ENCODE assay signal across 8 mouse cellular contexts in genomic region chr1:153703445-153703991, GRCm38 (mm10). TPM values are rescaled to one million over a fixed set of nuclear protein-coding genes. Genes with fewer than 3 reads are reported as not detected.
DNase-seq lines count a peak whose midpoint lies in the region; ATAC-seq and TF ChIP-seq lines count a peak whose summit lies in the region.

No protein-coding gene starts in this region.

- H3K9me3 ChIP-seq in embryonic facial prominence, embryonic 14.5 days (ENCODE audit: control insufficient read depth, low read length), result no peaks in the 10 kb centered on the region
- no peaks in the 10 kb centered on the region for H3K9me3 ChIP-seq in hindbrain, embryonic 13.5 days
- no peaks in the 10 kb centered on the region for H3K9me3 ChIP-seq in midbrain, embryonic 13.5 days
- H3K9me3 ChIP-seq in liver, postnatal 0 days (ENCODE audit: low read length), result 0 out of 2 replicates have a peak, but pooled peaks cover 3% of the 10 kb centered on the region
- no peaks in the 10 kb centered on the region for H3K9me3 ChIP-seq in kidney, embryonic 16.5 days (ENCODE audit: low read length)
- H3K9me3 ChIP-seq in lung, postnatal 0 days (ENCODE audit: low read length), result no peaks in the 10 kb centered on the region

- 6% methylated on average over 12 of the region's 12 CpGs for WGBS in embryonic facial prominence, embryonic 14.5 days
- WGBS in hindbrain, embryonic 13.5 days, result 6% methylated on average over 12 of the region's 12 CpGs
- under 1% methylated on average over 11 of the region's 12 CpGs for WGBS in midbrain, embryonic 13.5 days
- 30% methylated on average over 12 of the region's 12 CpGs for WGBS in liver, postnatal 0 days (ENCODE audit: insufficient replicate concordance)
- WGBS in kidney, embryonic 16.5 days, result 26% methylated on average over 12 of the region's 12 CpGs
- 12% methylated on average over 12 of the region's 12 CpGs for WGBS in lung, postnatal 0 days

- no peak for TF ChIP-seq EP300 in liver, postnatal 0 days (IDR thresholded peaks at IDR 0.05; ENCODE audit: low read depth)
- no peak for TF ChIP-seq EP300 in lung, postnatal 0 days (IDR thresholded peaks at IDR 0.05)

- H3K27me3 ChIP-seq in embryonic facial prominence, embryonic 14.5 days (replicated peaks; ENCODE audit: control insufficient read depth, insufficient read depth, low read length), result no peaks in the 10 kb centered on the region
- H3K27me3 ChIP-seq in hindbrain, embryonic 13.5 days, result no peaks in the 10 kb centered on the region
- H3K27me3 ChIP-seq in midbrain, embryonic 13.5 days, result no peaks in the 10 kb centered on the region
- no peaks in the 10 kb centered on the region for H3K27me3 ChIP-seq in liver, postnatal 0 days (ENCODE audit: insufficient read depth, low read length)
- H3K27me3 ChIP-seq in kidney, embryonic 16.5 days (ENCODE audit: insufficient read depth, low read length), result no peaks in the 10 kb centered on the region
- no peaks in the 10 kb centered on the region for H3K27me3 ChIP-seq in lung, postnatal 0 days (replicated peaks; ENCODE audit: insufficient read depth, low read length)

- H3K4me3 ChIP-seq in left cerebral cortex, adult 2 months, result no peak overlapping the region
- no peak overlapping the region for H3K4me3 ChIP-seq in embryonic facial prominence, embryonic 14.5 days (ENCODE audit: low read depth, low read length)
- no peak overlapping the region for H3K4me3 ChIP-seq in hindbrain, embryonic 13.5 days
- H3K4me3 ChIP-seq in midbrain, embryonic 13.5 days (replicated peaks), result no peak overlapping the region
- H3K4me3 ChIP-seq in liver, postnatal 0 days (ENCODE audit: low read depth, low read length), result no peak overlapping the region
- H3K4me3 ChIP-seq in kidney, embryonic 16.5 days (ENCODE audit: low read length), result no peak overlapping the region
- no peak overlapping the region for H3K4me3 ChIP-seq in lung, postnatal 0 days (ENCODE audit: low read depth, low read length)

- no peaks in the 10 kb centered on the region for H3K36me3 ChIP-seq in embryonic facial prominence, embryonic 14.5 days (ENCODE audit: control insufficient read depth, insufficient read depth, low read length)
- H3K36me3 ChIP-seq in hindbrain, embryonic 13.5 days, result no peaks in the 10 kb centered on the region
- no peaks in the 10 kb centered on the region for H3K36me3 ChIP-seq in midbrain, embryonic 13.5 days
- no peaks in the 10 kb centered on the region for H3K36me3 ChIP-seq in liver, postnatal 0 days (replicated peaks; ENCODE audit: insufficient read depth, low read length)
- H3K36me3 ChIP-seq in kidney, embryonic 16.5 days (ENCODE audit: insufficient read depth, low read length), result no peaks in the 10 kb centered on the region
- no peaks in the 10 kb centered on the region for H3K36me3 ChIP-seq in lung, postnatal 0 days (ENCODE audit: insufficient read depth, low read length)

- DNase-seq in left cerebral cortex, postnatal 14 days (ENCODE audit: low spot score in 2 of 2), result peak; percentile 46 to 71
- no peak for DNase-seq in left cerebral cortex, adult 2 months (ENCODE audit: extremely low spot score in 1 of 2, low spot score in 2 of 2)
- peak; percentile 89 for DNase-seq in embryonic facial prominence, embryonic 14.5 days (ENCODE audit: low spot score)
- DNase-seq in liver, postnatal 0 days, result no peak
- no peak for DNase-seq in lung, postnatal 0 days (ENCODE audit: low spot score)

- TF ChIP-seq CTCF in left cerebral cortex, adult 2 months (IDR thresholded peaks at IDR 0.05), result no peak
- TF ChIP-seq CTCF in liver, postnatal 0 days (IDR thresholded peaks at IDR 0.05; ENCODE audit: low read depth), result no peak
- TF ChIP-seq CTCF in lung, postnatal 0 days (IDR thresholded peaks at IDR 0.05), result no peak

- intact Hi-C loops in left cerebral cortex, postnatal 14 days (cut with DNase I), result no loop called here
- intact Hi-C loops in left cerebral cortex, adult 2 months (cut with DNase I), result no loop called here

- no peak overlapping the region for H3K27ac ChIP-seq in left cerebral cortex, adult 2 months
- H3K27ac ChIP-seq in embryonic facial prominence, embryonic 14.5 days (replicated peaks; ENCODE audit: low read depth, low read length), result no peak overlapping the region
- H3K27ac ChIP-seq in hindbrain, embryonic 13.5 days, result peak overlapping the region; percentile 60
- peak overlapping the region; percentile 82 for H3K27ac ChIP-seq in midbrain, embryonic 13.5 days
- H3K27ac ChIP-seq in liver, postnatal 0 days (ENCODE audit: low read depth), result no peak overlapping the region
- H3K27ac ChIP-seq in kidney, embryonic 16.5 days (ENCODE audit: low read length), result no peak overlapping the region
- H3K27ac ChIP-seq in lung, postnatal 0 days (ENCODE audit: low read length), result no peak overlapping the region

- no peak overlapping the region for H3K9ac ChIP-seq in embryonic facial prominence, embryonic 14.5 days (ENCODE audit: low read depth, low read length)
- H3K9ac ChIP-seq in hindbrain, embryonic 13.5 days, result no peak overlapping the region; the same call in 1 of the 2 replicates
- 0 out of 2 replicates have a peak overlapping the region, but pooled peaks have one; percentile 25 for H3K9ac ChIP-seq in midbrain, embryonic 13.5 days (replicated peaks)
- no peak overlapping the region for H3K9ac ChIP-seq in liver, postnatal 0 days (replicated peaks)
- H3K9ac ChIP-seq in kidney, embryonic 16.5 days (replicated peaks; ENCODE audit: low read length), result no peak overlapping the region
- H3K9ac ChIP-seq in lung, postnatal 0 days (replicated peaks; ENCODE audit: low read depth), result no peak overlapping the region

- peaks cover 45% of the 10 kb centered on the region for H3K4me1 ChIP-seq in embryonic facial prominence, embryonic 14.5 days (ENCODE audit: control insufficient read depth, insufficient read depth, low read length)
- H3K4me1 ChIP-seq in hindbrain, embryonic 13.5 days (replicated peaks), result peaks cover 35% of the 10 kb centered on the region
- peaks cover 39% of the 10 kb centered on the region for H3K4me1 ChIP-seq in midbrain, embryonic 13.5 days (replicated peaks)
- peaks cover 12% of the 10 kb centered on the region for H3K4me1 ChIP-seq in liver, postnatal 0 days (ENCODE audit: insufficient read depth)
- peaks cover 19% of the 10 kb centered on the region for H3K4me1 ChIP-seq in kidney, embryonic 16.5 days (ENCODE audit: insufficient read depth, low read length)
- 0 out of 2 replicates have a peak, but pooled peaks cover 3% of the 10 kb centered on the region for H3K4me1 ChIP-seq in lung, postnatal 0 days (ENCODE audit: insufficient read depth, low read depth, low read length)

- peak; percentile 80 for ATAC-seq in embryonic facial prominence, embryonic 14.5 days (ENCODE audit: low read depth)
- ATAC-seq in hindbrain, embryonic 13.5 days (ENCODE audit: low FRiP score), result peak; percentile 74
- peak; percentile 86 for ATAC-seq in midbrain, embryonic 13.5 days
- ATAC-seq in liver, postnatal 0 days, result no peak
- no peak for ATAC-seq in kidney, embryonic 16.5 days (ENCODE audit: low FRiP score, low TSS enrichment)
- no peak for ATAC-seq in lung, postnatal 0 days

- H3K4me2 ChIP-seq in embryonic facial prominence, embryonic 14.5 days (ENCODE audit: low read depth, low read length), result peak overlapping the region; percentile 7; the same call in 1 of the 2 replicates
- peak overlapping the region; percentile 14; the same call in 1 of the 2 replicates for H3K4me2 ChIP-seq in hindbrain, embryonic 13.5 days
- H3K4me2 ChIP-seq in midbrain, embryonic 13.5 days (replicated peaks), result peak overlapping the region; percentile 34
- no peak overlapping the region for H3K4me2 ChIP-seq in liver, postnatal 0 days (ENCODE audit: low read depth, low read length)
- no peak overlapping the region for H3K4me2 ChIP-seq in kidney, embryonic 16.5 days (replicated peaks; ENCODE audit: low read depth, low read length)
- no peak overlapping the region for H3K4me2 ChIP-seq in lung, postnatal 0 days (replicated peaks; ENCODE audit: low read depth, low read length)

RNA-seq across cellular contexts. Expression of gene Rgs16, which starts 36.6 kb away (rescaled TPM):
- total RNA-seq in left cerebral cortex, postnatal 14 days (2021), result 1 to 10 TPM; 6.6 to 6.8 TPM
- total RNA-seq in left cerebral cortex, adult 2 months (2021), result 10 to 100 TPM in 1 of 2 experiments, 1 to 10 TPM in 1; 8.9 to 11.0 TPM
- 7.6 and 9.3 TPM in 2 replicates for polyA plus RNA-seq in embryonic facial prominence, embryonic 14.5 days (2014; fragmentation: Nextera tagmentation; extraction: Ambion mirVana)
- polyA plus RNA-seq in hindbrain, embryonic 13.5 days (2015; fragmentation: Nextera tagmentation; extraction: Ambion mirVana), result 21.2 and 26.0 TPM in 2 replicates
- 34.5 and 34.6 TPM in 2 replicates for polyA plus RNA-seq in midbrain, embryonic 13.5 days (2015; fragmentation: Nextera tagmentation; extraction: Ambion mirVana)
- 15.8 and 22.9 TPM in 2 replicates for polyA plus RNA-seq in liver, postnatal 0 days (2015; fragmentation: Nextera tagmentation; extraction: Ambion mirVana)
- 4.5 and 5.0 TPM in 2 replicates for polyA plus RNA-seq in kidney, embryonic 16.5 days (2015; fragmentation: Nextera tagmentation; extraction: Ambion mirVana)
- 3.8 and 8.4 TPM in 2 replicates for polyA plus RNA-seq in lung, postnatal 0 days (2015; fragmentation: Nextera tagmentation; extraction: Ambion mirVana)

RNA-seq across cellular contexts. Expression of gene Rnasel, which starts 45.7 kb away (rescaled TPM):
- 1 to 10 TPM; 7.6 to 8.3 TPM for total RNA-seq in left cerebral cortex, postnatal 14 days (2021)
- total RNA-seq in left cerebral cortex, adult 2 months (2021), result 10 to 100 TPM; 10.9 to 12.5 TPM
- 12.6 and 13.1 TPM in 2 replicates for polyA plus RNA-seq in embryonic facial prominence, embryonic 14.5 days (2014; fragmentation: Nextera tagmentation; extraction: Ambion mirVana)
- polyA plus RNA-seq in hindbrain, embryonic 13.5 days (2015; fragmentation: Nextera tagmentation; extraction: Ambion mirVana), result 53.7 and 53.8 TPM in 2 replicates
- polyA plus RNA-seq in midbrain, embryonic 13.5 days (2015; fragmentation: Nextera tagmentation; extraction: Ambion mirVana), result 57.3 and 62.8 TPM in 2 replicates
- 13.9 and 15.7 TPM in 2 replicates for polyA plus RNA-seq in liver, postnatal 0 days (2015; fragmentation: Nextera tagmentation; extraction: Ambion mirVana)
- polyA plus RNA-seq in kidney, embryonic 16.5 days (2015; fragmentation: Nextera tagmentation; extraction: Ambion mirVana), result 10.7 and 12.4 TPM in 2 replicates
- polyA plus RNA-seq in lung, postnatal 0 days (2015; fragmentation: Nextera tagmentation; extraction: Ambion mirVana), result 13.1 and 16.6 TPM in 2 replicates

RNA-seq across cellular contexts. Expression of gene Rgs8, which starts 50.7 kb away (rescaled TPM):
- 10 to 100 TPM; 37.6 to 39.6 TPM for total RNA-seq in left cerebral cortex, postnatal 14 days (2021)
- 10 to 100 TPM; 61.1 to 63.2 TPM for total RNA-seq in left cerebral cortex, adult 2 months (2021)
- 1.3 and 1.4 TPM in 2 replicates for polyA plus RNA-seq in embryonic facial prominence, embryonic 14.5 days (2014; fragmentation: Nextera tagmentation; extraction: Ambion mirVana)
- 24.4 and 26.4 TPM in 2 replicates for polyA plus RNA-seq in hindbrain, embryonic 13.5 days (2015; fragmentation: Nextera tagmentation; extraction: Ambion mirVana)
- polyA plus RNA-seq in midbrain, embryonic 13.5 days (2015; fragmentation: Nextera tagmentation; extraction: Ambion mirVana), result 32.4 and 33.6 TPM in 2 replicates
- 0.05 TPM in 1 of 2 replicates, not detected in the other for polyA plus RNA-seq in liver, postnatal 0 days (2015; fragmentation: Nextera tagmentation; extraction: Ambion mirVana)
- 0.16 and 0.31 TPM in 2 replicates for polyA plus RNA-seq in kidney, embryonic 16.5 days (2015; fragmentation: Nextera tagmentation; extraction: Ambion mirVana)
- 0.12 and 0.14 TPM in 2 replicates for polyA plus RNA-seq in lung, postnatal 0 days (2015; fragmentation: Nextera tagmentation; extraction: Ambion mirVana)

Comparison
In these comparisons a context has a peak if more than half of its experiments do, and no peak if none do; other contexts are left out.
1. DNase-seq: peak in left cerebral cortex, postnatal 14 days (2 of 2) and embryonic facial prominence, embryonic 14.5 days (single experiment); none in left cerebral cortex, adult 2 months (0 of 2), liver, postnatal 0 days (single experiment) and lung, postnatal 0 days (single experiment).
2. H3K27ac ChIP-seq: peak in hindbrain, embryonic 13.5 days (single experiment) and midbrain, embryonic 13.5 days (single experiment); none in left cerebral cortex, adult 2 months (single experiment), embryonic facial prominence, embryonic 14.5 days (single experiment), liver, postnatal 0 days (single experiment), kidney, embryonic 16.5 days (single experiment) and lung, postnatal 0 days (single experiment).
3. ATAC-seq: peak in embryonic facial prominence, embryonic 14.5 days (single experiment), hindbrain, embryonic 13.5 days (single experiment) and midbrain, embryonic 13.5 days (single experiment); none in liver, postnatal 0 days (single experiment), kidney, embryonic 16.5 days (single experiment) and lung, postnatal 0 days (single experiment).
4. H3K4me2 ChIP-seq: peak in embryonic facial prominence, embryonic 14.5 days (single experiment), hindbrain, embryonic 13.5 days (single experiment) and midbrain, embryonic 13.5 days (single experiment); none in liver, postnatal 0 days (single experiment), kidney, embryonic 16.5 days (single experiment) and lung, postnatal 0 days (single experiment).
5. RNA of gene Rgs8, which starts 50.7 kb away (polyA plus RNA-seq): 32.4 to 33.6 TPM in midbrain, embryonic 13.5 days and 24.4 to 26.4 TPM in hindbrain, embryonic 13.5 days; 1.3 to 1.4 TPM in embryonic facial prominence, embryonic 14.5 days, 0.16 to 0.31 TPM in kidney, embryonic 16.5 days, 0.12 to 0.14 TPM in lung, postnatal 0 days and 0.05 TPM in liver, postnatal 0 days; every median in the first group is over 10 times any median in the second.